Mouse (Mus musculus) thymus, adult 2 months (tissue): ENCODE measurements around the gene Hmgcs1.

Experiments used
- CTCF ChIP-seq: fragments of 200-500 bp; IDR thresholded peaks from 2 replicates; pipeline ENCODE4 v1.5.1; 2012; ENCODE audit warnings: mild to moderate bottlenecking, control low read depth, low read length, moderate library complexity, borderline replicate concordance; ENCODE audit not compliant: control insufficient read depth, poor library complexity, insufficient read depth; ENCODE audit errors: extremely low read depth
- POLR2A ChIP-seq: fragments of 200-500 bp; IDR thresholded peaks from 2 replicates; pipeline ENCODE4 v1.6.1; 2012; ENCODE audit warnings: mild to moderate bottlenecking, low read length, control low read depth, moderate library complexity; ENCODE audit not compliant: control insufficient read depth, poor library complexity, insufficient read depth; ENCODE audit errors: extremely low read depth

GRCm38 (mm10) chr13:119755681-119756471 is 65.7 kb downstream of the Hmgcs1 start, which contains the start of gene Nim1k:
- TF ChIP-seq CTCF: no peak
- peak; percentile 69 for TF ChIP-seq POLR2A
